Mouse (Mus musculus): ENCODE results near the gene Pdcd4. TPM values are rescaled to one million over a fixed set of nuclear protein-coding genes. Genes with fewer than 3 reads are reported as not detected.

Gene Pdcd4
- polyA plus RNA-seq, 1 experiment, result 2.4 TPM

DNA sequence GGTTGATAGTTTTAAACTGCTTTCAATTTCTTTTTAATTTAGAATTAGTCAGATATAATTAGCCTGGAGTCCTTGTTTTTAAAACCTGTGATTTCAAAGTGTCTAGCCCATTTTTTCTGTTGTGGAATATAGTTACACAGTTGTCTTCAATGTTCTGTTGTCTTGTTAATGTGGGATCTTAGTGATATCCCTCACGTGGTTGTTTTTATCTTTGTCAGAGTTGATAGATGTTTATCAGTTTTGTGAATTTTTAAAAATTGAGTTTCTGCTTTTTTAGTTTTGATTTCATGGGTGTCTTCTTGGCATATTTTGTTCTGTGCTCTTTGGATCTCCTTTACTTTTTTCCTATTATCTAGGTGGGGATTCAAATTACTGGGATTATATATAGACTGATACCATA is 81.6 kb downstream of the Pdcd4 start:
- Histone ChIP-seq H3K4me3 (ENCODE audit: insufficient read depth, poor library complexity, severe bottlenecking) (no peak overlapping the region), H3K79me3 (ENCODE audit: low read depth) (peaks cover 52% of the 10 kb centered on the region), H3K27me3 (ENCODE audit: control insufficient read depth, insufficient read depth, insufficient read length) (no peaks in the 10 kb centered on the region), H3K79me2 (ENCODE audit: control insufficient read depth, insufficient read depth) (peaks cover 94% of the 10 kb centered on the region), H3K36me3 (ENCODE audit: control insufficient read depth, insufficient read depth) (no peaks in the 10 kb centered on the region), H3ac (ENCODE audit: control insufficient read depth, insufficient read length, low read depth) (no peak overlapping the region)
- TF ChIP-seq USF1 (IDR thresholded peaks at IDR 0.05; ENCODE audit: low read depth) (no peak), MYOG (IDR thresholded peaks at IDR 0.05; ENCODE audit: control insufficient read depth, extremely low read depth, insufficient read length) (no peak), CTCF (IDR thresholded peaks at IDR 0.05; ENCODE audit: control insufficient read depth, insufficient read depth, insufficient read length) (no peak), CEBPB (IDR thresholded peaks at IDR 0.05; ENCODE audit: low read depth) (no peak), MYOD1 (IDR thresholded peaks at IDR 0.05; ENCODE audit: control insufficient read depth, insufficient read length, low read depth) (no peak), FOSL1 (IDR thresholded peaks at IDR 0.05; ENCODE audit: insufficient read depth, low read length, poor library complexity, severe bottlenecking) (no peak)

Other genes with a start within 250 kb of the Pdcd4 start
- 23.1 TPM for gene Rbm20, start 214.9 kb upstream of the Pdcd4 start, polyA plus RNA-seq (2012; fragmentation: generic; extraction: Trizol)
- gene Shoc2, start 52.1 kb downstream of the Pdcd4 start, polyA plus RNA-seq (2012; fragmentation: generic; extraction: Trizol), result 9.1 TPM
- gene Bbip1, start 52.4 kb downstream of the Pdcd4 start, polyA plus RNA-seq (2012; fragmentation: generic; extraction: Trizol), result 17.8 TPM
- 0.12 TPM for gene Adra2a, start 151.9 kb downstream of the Pdcd4 start, polyA plus RNA-seq (2012; fragmentation: generic; extraction: Trizol)